Mouse (Mus musculus): ENCODE measurements at regions not wholly inside any gene's neighbourhood (a gene's known extent, or its start where the extent isn't known, plus 50 kb on each side); places are given as distances from the start of the nearest gene placed in this dataset.
A peak's percentile ranks its signal among the peaks of the same experiment; 100 is the strongest.

DNA sequence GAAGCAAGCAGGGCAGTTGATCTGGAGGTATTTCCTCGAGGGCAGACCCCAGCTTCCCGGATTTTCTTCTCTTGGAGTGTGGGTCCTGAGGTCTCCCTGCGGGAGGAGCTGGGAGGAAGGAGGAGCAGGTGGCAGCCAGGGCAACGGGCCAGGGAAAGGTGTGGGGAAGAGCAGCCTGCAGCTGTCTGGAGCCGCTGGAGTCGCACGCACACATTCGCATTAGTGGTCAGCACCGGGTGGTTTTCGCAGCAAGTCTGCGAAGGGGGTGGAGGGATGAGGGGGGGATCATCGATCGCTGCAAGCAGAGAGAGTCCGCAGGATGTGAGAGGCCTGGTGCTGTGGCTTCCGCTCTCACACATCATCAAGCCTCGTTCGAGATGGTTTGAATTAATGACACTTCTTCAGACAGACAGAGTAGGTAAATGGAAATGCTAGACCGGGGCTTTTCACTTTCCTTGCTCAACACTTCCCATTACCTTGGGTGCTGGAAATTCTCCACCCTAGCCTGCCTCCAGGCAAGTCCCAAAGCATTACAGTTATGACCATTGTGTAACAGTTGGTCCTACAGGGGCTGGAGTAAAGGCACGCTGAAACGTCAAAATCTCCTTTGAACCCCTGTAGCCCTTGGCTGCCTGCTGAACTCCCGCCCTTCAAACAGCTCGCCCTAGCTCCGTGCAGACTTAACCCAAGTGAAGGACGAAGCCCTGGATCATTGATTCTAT lies 213.3 kb upstream of the Bmper start:
- H3K9me3 ChIP-seq (ENCODE audit: control insufficient read depth, low read length), result no peaks in the 10 kb centered on the region
- peak; percentile 52 for DNase-seq (ENCODE audit: low spot score)
- H3K27me3 ChIP-seq (ENCODE audit: control insufficient read depth, insufficient read depth, low read length), result no peaks in the 10 kb centered on the region
- H3K36me3 ChIP-seq (ENCODE audit: control insufficient read depth, insufficient read depth, low read length), result no peaks in the 10 kb centered on the region
- no peak overlapping the region for H3K9ac ChIP-seq (ENCODE audit: low read length)
- 2% methylated on average over 24 of the region's 24 CpGs for WGBS
- H3K4me1 ChIP-seq (ENCODE audit: control insufficient read depth, insufficient read depth, low read length), result peaks cover 43% of the 10 kb centered on the region
- peak overlapping the region; percentile 20 for H3K4me2 ChIP-seq (ENCODE audit: low read depth, severe bottlenecking)
- no peak; the same call in 1 of the 2 replicates for ATAC-seq (ENCODE audit: insufficient number of reproducible peaks, low FRiP score, low TSS enrichment, low read depth)
- H3K27ac ChIP-seq (replicated peaks; ENCODE audit: low read depth, low read length), result no peak overlapping the region
- H3K4me3 ChIP-seq (ENCODE audit: low read depth, low read length), result no peak overlapping the region

DNA sequence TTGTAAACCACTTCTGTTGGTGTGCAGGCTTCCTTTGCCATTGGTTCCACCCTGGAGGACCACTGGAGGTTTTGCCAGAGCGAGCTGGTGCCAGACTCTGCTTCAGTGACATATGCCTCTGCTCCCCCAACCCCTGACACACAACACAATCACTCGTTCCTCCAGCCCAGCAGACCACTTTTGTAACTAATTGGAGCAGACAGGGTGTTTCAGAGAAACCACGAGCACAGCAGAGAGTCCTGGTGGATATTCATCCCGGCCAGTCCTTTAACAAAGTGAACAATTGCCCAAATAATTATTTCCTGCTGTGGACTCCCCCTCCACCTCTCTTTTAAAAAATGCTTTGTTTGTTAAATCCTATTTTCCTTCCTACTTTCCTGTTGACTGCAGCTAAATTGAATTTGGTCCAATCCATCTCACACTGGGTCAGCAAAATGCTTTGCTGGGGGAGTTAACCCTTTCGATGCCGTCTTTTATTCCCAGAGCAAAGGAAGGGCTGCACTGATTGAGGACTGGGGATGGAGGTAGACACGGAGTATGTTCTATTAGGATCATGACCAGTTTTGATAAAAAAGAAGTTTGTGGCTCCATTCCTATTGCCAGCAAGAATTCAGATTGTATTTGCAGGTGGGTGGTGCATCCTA lies 211.4 kb upstream of the Bmper start:
- no peak overlapping the region for H3K27ac ChIP-seq (replicated peaks; ENCODE audit: low read depth, low read length)
- H3K4me3 ChIP-seq (ENCODE audit: low read depth, low read length), result no peak overlapping the region
- no peaks in the 10 kb centered on the region for H3K27me3 ChIP-seq (ENCODE audit: control insufficient read depth, insufficient read depth, low read length)
- peaks cover 4% of the 10 kb centered on the region; the same call in 1 of the 2 replicates for H3K9me3 ChIP-seq (ENCODE audit: control insufficient read depth, low read length)
- 0 out of 2 replicates have a peak overlapping the region, but pooled peaks have one; percentile 17 for H3K4me2 ChIP-seq (ENCODE audit: low read depth, severe bottlenecking)
- 20% methylated on average over 7 of the region's 7 CpGs for WGBS
- no peak overlapping the region for H3K9ac ChIP-seq (ENCODE audit: low read length)
- DNase-seq (ENCODE audit: low spot score) (peak; percentile 46), ATAC-seq (ENCODE audit: insufficient number of reproducible peaks, low FRiP score, low TSS enrichment, low read depth) (0 out of 2 replicates have a peak, but pooled peaks have one; percentile 26)
- H3K36me3 ChIP-seq (ENCODE audit: control insufficient read depth, insufficient read depth, low read length), result no peaks in the 10 kb centered on the region
- H3K4me1 ChIP-seq (ENCODE audit: control insufficient read depth, insufficient read depth, low read length), result peaks cover 33% of the 10 kb centered on the region

DNA sequence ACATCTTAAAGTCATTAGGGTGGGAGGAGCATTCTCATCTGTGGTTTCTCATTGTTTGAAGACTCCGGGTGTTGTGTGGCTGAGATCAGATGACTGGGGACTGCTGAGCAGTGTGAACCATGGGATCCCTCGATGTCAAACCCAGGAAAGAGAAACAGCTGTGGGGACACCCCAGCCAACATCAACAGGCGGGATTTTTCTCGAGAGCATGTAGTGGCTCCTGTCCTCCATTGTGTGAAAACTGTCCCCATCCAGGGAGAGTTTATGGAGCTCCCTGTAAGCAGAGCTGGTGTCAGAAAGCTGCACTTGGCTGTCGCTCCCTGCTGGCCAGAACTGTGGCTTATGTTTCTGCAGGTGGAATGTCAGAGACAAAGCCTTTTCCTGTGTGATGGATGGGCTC lies 210.7 kb upstream of the Bmper start:
- no peak overlapping the region for H3K27ac ChIP-seq (replicated peaks; ENCODE audit: low read depth, low read length)
- no peaks in the 10 kb centered on the region for H3K36me3 ChIP-seq (ENCODE audit: control insufficient read depth, insufficient read depth, low read length)
- H3K4me2 ChIP-seq (ENCODE audit: low read depth, severe bottlenecking), result no peak overlapping the region
- peaks cover 7% of the 10 kb centered on the region; the same call in 1 of the 2 replicates for H3K9me3 ChIP-seq (ENCODE audit: control insufficient read depth, low read length)
- H3K27me3 ChIP-seq (ENCODE audit: control insufficient read depth, insufficient read depth, low read length), result no peaks in the 10 kb centered on the region
- no peak overlapping the region for H3K9ac ChIP-seq (ENCODE audit: low read length)
- H3K4me1 ChIP-seq (ENCODE audit: control insufficient read depth, insufficient read depth, low read length), result peaks cover 33% of the 10 kb centered on the region
- peak; percentile 36; the same call in 1 of the 2 replicates for ATAC-seq (ENCODE audit: insufficient number of reproducible peaks, low FRiP score, low TSS enrichment, low read depth)
- peak; percentile 56 for DNase-seq (ENCODE audit: low spot score)
- 14% methylated on average over 5 of the region's 5 CpGs for WGBS
- H3K4me3 ChIP-seq (ENCODE audit: low read depth, low read length), result no peak overlapping the region

DNA sequence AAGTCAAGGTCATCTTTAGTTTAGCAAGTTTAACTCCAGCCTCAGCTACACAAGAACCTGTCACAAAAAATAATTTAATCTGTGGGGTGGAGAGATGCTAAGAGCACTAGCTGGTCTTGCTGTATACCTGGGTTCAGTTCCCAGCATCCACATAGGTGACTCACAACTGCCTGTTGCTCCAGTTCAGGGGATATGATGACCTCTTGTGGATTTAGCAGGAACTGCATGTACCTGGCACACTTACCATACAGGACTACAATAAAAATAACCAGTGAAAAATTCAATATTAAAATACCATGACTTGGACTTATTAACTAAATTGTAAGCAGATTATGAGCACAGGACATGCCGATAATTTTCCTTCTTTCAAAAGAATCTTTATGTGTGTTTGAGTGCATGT lies 206.1 kb upstream of the Bmper start:
- no peak overlapping the region for H3K9ac ChIP-seq (ENCODE audit: low read length)
- H3K4me3 ChIP-seq (ENCODE audit: low read depth, low read length), result no peak overlapping the region
- H3K4me1 ChIP-seq (ENCODE audit: control insufficient read depth, insufficient read depth, low read length), result peaks cover 8% of the 10 kb centered on the region
- ATAC-seq (ENCODE audit: insufficient number of reproducible peaks, low FRiP score, low TSS enrichment, low read depth), result no peak
- H3K4me2 ChIP-seq (ENCODE audit: low read depth, severe bottlenecking), result no peak overlapping the region
- DNase-seq (ENCODE audit: low spot score), result no peak
- H3K27ac ChIP-seq (replicated peaks; ENCODE audit: low read depth, low read length), result no peak overlapping the region
- H3K36me3 ChIP-seq (ENCODE audit: control insufficient read depth, insufficient read depth, low read length), result no peaks in the 10 kb centered on the region
- no peaks in the 10 kb centered on the region for H3K27me3 ChIP-seq (ENCODE audit: control insufficient read depth, insufficient read depth, low read length)
- H3K9me3 ChIP-seq (ENCODE audit: control insufficient read depth, low read length), result peaks cover 7% of the 10 kb centered on the region; the same call in 1 of the 2 replicates
- WGBS, result 96% methylated on average over 1 of the region's 1 CpGs

DNA sequence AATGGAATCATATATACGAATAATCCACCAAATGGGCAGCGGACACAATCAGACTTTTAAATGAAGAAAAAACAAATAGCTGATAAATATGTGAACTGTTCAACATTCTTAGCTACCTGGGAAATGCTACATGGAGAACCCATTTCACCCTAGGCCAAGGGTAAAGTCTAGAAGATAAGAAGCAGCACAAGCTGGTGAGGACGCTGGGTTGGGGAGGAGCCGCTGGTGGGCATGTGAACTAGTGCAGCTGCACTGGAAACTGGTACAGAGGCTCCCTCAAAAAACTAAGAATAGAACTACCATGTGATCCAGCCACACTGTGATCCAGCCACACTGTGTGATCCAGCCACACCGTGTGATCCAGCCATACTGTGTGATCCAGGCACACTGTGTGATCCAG lies 198.8 kb upstream of the Bmper start:
- H3K27me3 ChIP-seq (ENCODE audit: control insufficient read depth, insufficient read depth, low read length), result no peaks in the 10 kb centered on the region
- H3K4me2 ChIP-seq (ENCODE audit: low read depth, severe bottlenecking), result no peak overlapping the region
- no peak for ATAC-seq (ENCODE audit: insufficient number of reproducible peaks, low FRiP score, low TSS enrichment, low read depth)
- no peaks in the 10 kb centered on the region for H3K9me3 ChIP-seq (ENCODE audit: control insufficient read depth, low read length)
- no peak for DNase-seq (ENCODE audit: low spot score)
- no peak overlapping the region for H3K4me3 ChIP-seq (ENCODE audit: low read depth, low read length)
- H3K9ac ChIP-seq (ENCODE audit: low read length), result no peak overlapping the region
- H3K27ac ChIP-seq (replicated peaks; ENCODE audit: low read depth, low read length), result no peak overlapping the region
- H3K36me3 ChIP-seq (ENCODE audit: control insufficient read depth, insufficient read depth, low read length), result no peaks in the 10 kb centered on the region
- H3K4me1 ChIP-seq (ENCODE audit: control insufficient read depth, insufficient read depth, low read length), result peaks cover 4% of the 10 kb centered on the region; the same call in 1 of the 2 replicates
- 89% methylated on average over 5 of the region's 5 CpGs for WGBS

DNA sequence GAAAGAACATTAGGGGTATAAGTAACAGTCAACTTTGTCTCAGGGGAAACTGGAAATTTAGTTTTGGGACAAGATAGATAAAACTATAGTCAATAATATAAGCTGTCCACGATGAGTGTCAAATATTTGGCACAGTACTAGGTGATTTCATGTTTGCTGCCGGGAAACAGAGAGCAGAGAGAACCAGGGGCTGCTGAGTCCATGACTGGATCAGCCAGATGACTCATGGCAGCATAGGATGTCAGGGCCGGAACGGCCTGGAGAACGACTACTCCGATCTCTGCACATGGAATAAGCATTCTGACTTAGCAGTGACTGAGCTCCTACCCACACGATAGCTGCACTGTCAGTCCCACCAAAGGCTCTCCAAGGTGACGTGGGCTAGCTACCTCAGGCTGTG lies 197.6 kb upstream of the Bmper start:
- no peaks in the 10 kb centered on the region for H3K36me3 ChIP-seq (ENCODE audit: control insufficient read depth, insufficient read depth, low read length)
- ATAC-seq (ENCODE audit: insufficient number of reproducible peaks, low FRiP score, low TSS enrichment, low read depth) (no peak), DNase-seq (ENCODE audit: low spot score) (no peak)
- peaks cover 7% of the 10 kb centered on the region; the same call in 1 of the 2 replicates for H3K4me1 ChIP-seq (ENCODE audit: control insufficient read depth, insufficient read depth, low read length)
- no peak overlapping the region for H3K27ac ChIP-seq (replicated peaks; ENCODE audit: low read depth, low read length)
- no peaks in the 10 kb centered on the region for H3K27me3 ChIP-seq (ENCODE audit: control insufficient read depth, insufficient read depth, low read length)
- no peak overlapping the region for H3K9ac ChIP-seq (ENCODE audit: low read length)
- WGBS, result 94% methylated on average over 8 of the region's 8 CpGs
- H3K4me3 ChIP-seq (ENCODE audit: low read depth, low read length), result no peak overlapping the region
- H3K9me3 ChIP-seq (ENCODE audit: control insufficient read depth, low read length), result no peaks in the 10 kb centered on the region
- H3K4me2 ChIP-seq (ENCODE audit: low read depth, severe bottlenecking), result no peak overlapping the region

DNA sequence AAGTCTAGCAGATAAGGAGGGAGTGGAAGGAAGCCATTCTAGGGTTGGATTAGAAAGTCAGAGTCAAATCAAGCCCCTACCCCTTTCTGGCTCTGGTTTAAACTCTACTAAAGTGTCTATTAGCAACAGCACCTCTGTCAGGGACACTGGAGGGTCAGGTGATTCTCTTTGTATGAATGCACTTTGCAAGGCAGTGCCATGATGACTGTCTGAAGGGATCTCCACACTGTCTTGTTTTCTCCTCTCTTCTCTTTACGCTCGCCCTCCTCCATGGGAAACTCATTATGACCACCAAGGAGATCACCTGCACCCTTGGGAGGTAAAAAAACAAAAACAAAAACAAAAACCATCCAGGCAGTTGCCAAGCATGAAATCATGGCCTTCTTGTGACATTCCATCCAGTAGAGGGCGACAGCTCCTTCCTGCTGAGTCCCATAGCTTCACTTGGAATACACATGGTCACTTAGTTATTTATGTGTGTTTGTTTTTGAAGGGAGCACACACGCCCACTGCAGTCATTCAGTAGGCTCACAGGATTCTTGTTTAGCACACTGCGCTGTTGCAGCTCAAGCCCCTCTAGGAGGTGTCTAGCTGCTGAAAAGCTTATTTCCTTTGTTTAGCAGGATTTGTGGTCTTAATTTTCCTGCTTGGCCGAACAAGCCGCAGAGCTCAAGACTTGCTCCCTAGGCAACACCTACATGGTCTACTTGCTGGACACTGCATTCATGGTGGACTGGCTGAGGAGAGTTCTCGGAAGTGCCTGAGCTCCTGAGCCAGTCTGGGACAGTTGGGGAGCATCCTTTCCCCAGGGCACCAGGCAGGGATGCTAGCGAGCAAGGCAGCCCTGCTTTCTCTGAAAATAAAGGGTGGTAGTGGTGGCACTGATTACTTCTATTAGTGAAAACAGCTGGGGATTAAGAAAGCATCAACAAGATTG lies 195.2 kb upstream of the Bmper start:
- Histone ChIP-seq H3K27me3 (ENCODE audit: control insufficient read depth, insufficient read depth, low read length) (no peaks in the 10 kb centered on the region), H3K4me2 (ENCODE audit: low read depth, severe bottlenecking) (no peak overlapping the region), H3K4me1 (ENCODE audit: control insufficient read depth, insufficient read depth, low read length) (peaks cover 7% of the 10 kb centered on the region; the same call in 1 of the 2 replicates), H3K9me3 (ENCODE audit: control insufficient read depth, low read length) (no peaks in the 10 kb centered on the region; the same call in 1 of the 2 replicates), H3K9ac (ENCODE audit: low read length) (no peak overlapping the region), H3K27ac (replicated peaks; ENCODE audit: low read depth, low read length) (no peak overlapping the region), H3K36me3 (ENCODE audit: control insufficient read depth, insufficient read depth, low read length) (no peaks in the 10 kb centered on the region), H3K4me3 (ENCODE audit: low read depth, low read length) (no peak overlapping the region)
- ATAC-seq (ENCODE audit: insufficient number of reproducible peaks, low FRiP score, low TSS enrichment, low read depth) (no peak), DNase-seq (ENCODE audit: low spot score) (peak; percentile 79)
- 56% methylated on average over 9 of the region's 9 CpGs for WGBS

DNA sequence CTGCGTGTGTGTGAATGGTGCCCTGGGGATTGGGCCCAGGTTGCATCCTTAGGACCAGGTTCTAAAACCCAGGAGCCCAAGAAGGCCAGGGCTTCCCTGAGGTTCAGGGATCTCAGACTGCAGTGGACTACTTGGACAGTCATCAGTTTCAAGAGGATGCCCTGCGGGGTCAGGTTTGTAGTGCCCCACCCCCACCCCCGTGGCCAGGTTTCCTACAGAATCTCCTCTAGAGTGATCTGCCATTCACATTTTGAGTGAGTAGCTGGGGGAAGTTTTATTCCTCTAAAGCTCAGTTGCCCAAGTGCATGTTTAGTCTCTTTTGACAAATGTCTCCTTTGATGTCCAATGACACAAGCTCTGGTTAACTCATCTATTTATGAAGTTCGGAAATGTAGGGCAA lies 193.5 kb upstream of the Bmper start:
- no peak overlapping the region for H3K9ac ChIP-seq (ENCODE audit: low read length)
- peaks cover 7% of the 10 kb centered on the region; the same call in 1 of the 2 replicates for H3K4me1 ChIP-seq (ENCODE audit: control insufficient read depth, insufficient read depth, low read length)
- no peak overlapping the region for H3K27ac ChIP-seq (replicated peaks; ENCODE audit: low read depth, low read length)
- no peaks in the 10 kb centered on the region for H3K36me3 ChIP-seq (ENCODE audit: control insufficient read depth, insufficient read depth, low read length)
- no peak overlapping the region for H3K4me2 ChIP-seq (ENCODE audit: low read depth, severe bottlenecking)
- no peak overlapping the region for H3K4me3 ChIP-seq (ENCODE audit: low read depth, low read length)
- DNase-seq (ENCODE audit: low spot score) (no peak), ATAC-seq (ENCODE audit: insufficient number of reproducible peaks, low FRiP score, low TSS enrichment, low read depth) (no peak)
- no peaks in the 10 kb centered on the region; the same call in 1 of the 2 replicates for H3K9me3 ChIP-seq (ENCODE audit: control insufficient read depth, low read length)
- WGBS, result 71% methylated on average over 4 of the region's 4 CpGs
- H3K27me3 ChIP-seq (ENCODE audit: control insufficient read depth, insufficient read depth, low read length), result no peaks in the 10 kb centered on the region

Measured in limb, embryonic 11.5 days (tissue).